Mouse (Mus musculus) limb, embryonic 11.5 days (tissue): ENCODE measurements at regions not wholly inside any gene's neighbourhood (a gene's known extent, or its start where the extent isn't known, plus 50 kb on each side); places are given as distances from the start of the nearest gene placed in this dataset.
"Not testable (repeated sequence)": the region's sequence is repeated elsewhere in the genome, so short reads cannot be mapped to it uniquely, and the experiment has no call there.

Experiments used
- ATAC-seq: fragments of 200-750 bp; cut with Nextera tagmentation; 2 replicates; pipeline ENCODE4 v1.8.0; 2017; ENCODE audit warnings: low read depth; ENCODE audit not compliant: insufficient number of reproducible peaks, low FRiP score, low TSS enrichment
- DNase-seq: peaks from one replicate; pipeline ENCODE4 v3.0.0-alpha.2; 2015; ENCODE audit warnings: low spot score
- H3K27ac ChIP-seq: fragments of 300-500 bp; sonication (generic); replicated peaks from 2 replicates; pipeline ENCODE4 v1.5.1; 2014; ENCODE audit warnings: low read depth, mild to moderate bottlenecking, low read length
- H3K27me3 ChIP-seq: fragments of 300-500 bp; sonication (generic); 2 replicates; pipeline ENCODE4 v1.6.1; 2014; ENCODE audit warnings: mild to moderate bottlenecking, low read length, mixed read lengths; ENCODE audit not compliant: control insufficient read depth, insufficient read depth
- H3K36me3 ChIP-seq: fragments of 300-500 bp; sonication (generic); 2 replicates; pipeline ENCODE4 v1.6.1; 2014; ENCODE audit warnings: mild to moderate bottlenecking, low read length, moderate library complexity, mixed read lengths; ENCODE audit not compliant: control insufficient read depth, insufficient read depth
- H3K4me1 ChIP-seq: fragments of 300-500 bp; sonication (generic); 2 replicates; pipeline ENCODE4 v1.6.1; 2014; ENCODE audit warnings: low read length, mixed read lengths; ENCODE audit not compliant: control insufficient read depth, insufficient read depth
- H3K4me2 ChIP-seq: fragments of 300-500 bp; sonication (generic); 2 replicates; pipeline ENCODE4 v1.6.1; 2014; ENCODE audit warnings: low read depth, mild to moderate bottlenecking, moderate library complexity; ENCODE audit not compliant: severe bottlenecking
- H3K4me3 ChIP-seq: fragments of 300-500 bp; sonication (generic); 2 replicates; pipeline ENCODE4 v1.5.1; 2014; ENCODE audit warnings: low read depth, low read length
- H3K9ac ChIP-seq: fragments of 300-500 bp; sonication (generic); 2 replicates; pipeline ENCODE4 v1.6.1; 2014; ENCODE audit warnings: mild to moderate bottlenecking, low read length
- H3K9me3 ChIP-seq: fragments of 300-500 bp; sonication (generic); 2 replicates; pipeline ENCODE4 v1.6.1; 2016; ENCODE audit warnings: low read length; ENCODE audit not compliant: control insufficient read depth
- WGBS: fragments of 180-500 bp; shearing (Covaris S2); extraction: QIAGEN DNeasy Blood & Tissue Kit; methylation state at CpG from one replicate; pipeline ENCODE4 v1.1.7; 2014; 5-methylcytosine and 5-hydroxymethylcytosine counted together

DNA sequence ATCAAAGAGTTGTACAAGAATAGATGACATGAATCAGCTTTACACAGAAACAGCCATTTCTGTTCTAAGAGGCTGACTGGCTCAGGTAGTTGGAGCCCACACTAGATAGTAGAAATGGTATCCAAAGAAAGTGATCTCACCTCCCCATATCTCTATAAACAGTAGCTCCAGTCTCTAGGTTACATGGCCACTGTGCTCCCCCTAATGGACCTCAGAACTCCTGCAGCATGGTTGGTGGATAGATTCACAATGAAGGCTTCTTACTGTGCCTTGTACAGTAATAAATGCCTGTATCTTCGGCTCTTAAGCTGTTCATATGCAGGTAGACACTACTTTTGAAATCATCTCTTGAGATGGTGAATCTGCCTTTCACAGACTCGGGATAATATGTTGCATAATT lies 862.5 kb downstream of the Adam6a start:
- H3K36me3 ChIP-seq: no peaks in the 10 kb centered on the region
- WGBS: 59% methylated on average over 2 of the region's 2 CpGs

DNA sequence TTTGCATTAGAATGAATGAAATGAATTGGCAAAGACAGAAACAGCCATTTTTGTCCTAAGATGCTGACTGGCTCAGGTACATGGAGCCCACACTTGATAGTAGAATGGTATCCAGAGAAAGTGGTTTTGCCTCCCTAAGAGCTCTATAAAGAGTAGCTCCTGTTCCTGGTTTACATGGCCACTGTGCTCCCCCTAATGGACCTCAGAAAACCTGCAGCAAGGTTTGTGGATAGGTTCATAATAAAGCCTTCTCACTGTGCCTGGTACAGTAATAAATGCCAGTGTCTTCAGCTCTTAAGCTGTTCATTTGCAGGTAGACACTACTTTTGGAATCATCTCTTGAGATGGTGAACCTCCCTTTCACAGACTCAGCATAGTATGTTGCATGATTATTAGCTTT lies 890.8 kb downstream of the Adam6a start:
- ATAC-seq: no peak
- Histone ChIP-seq H3K27ac (no peak overlapping the region), H3K27me3 (no peaks in the 10 kb centered on the region), H3K9ac (no peak overlapping the region), H3K36me3 (no peaks in the 10 kb centered on the region), H3K9me3 (no peaks in the 10 kb centered on the region; the same call in 1 of the 2 replicates), H3K4me1 (no peaks in the 10 kb centered on the region), H3K4me3 (no peak overlapping the region), H3K4me2 (no peak overlapping the region)
- no peak for DNase-seq

More for the DNA sequence above, 862.5 kb downstream of the Adam6a start:
- Histone ChIP-seq H3K4me1 (no peaks in the 10 kb centered on the region), H3K27me3 (no peaks in the 10 kb centered on the region), H3K9ac (no peak overlapping the region), H3K27ac (no peak overlapping the region), H3K9me3 (no peaks in the 10 kb centered on the region), H3K4me3 (no peak overlapping the region), H3K4me2 (no peak overlapping the region)
- DNase-seq: no peak
- ATAC-seq: no peak

DNA sequence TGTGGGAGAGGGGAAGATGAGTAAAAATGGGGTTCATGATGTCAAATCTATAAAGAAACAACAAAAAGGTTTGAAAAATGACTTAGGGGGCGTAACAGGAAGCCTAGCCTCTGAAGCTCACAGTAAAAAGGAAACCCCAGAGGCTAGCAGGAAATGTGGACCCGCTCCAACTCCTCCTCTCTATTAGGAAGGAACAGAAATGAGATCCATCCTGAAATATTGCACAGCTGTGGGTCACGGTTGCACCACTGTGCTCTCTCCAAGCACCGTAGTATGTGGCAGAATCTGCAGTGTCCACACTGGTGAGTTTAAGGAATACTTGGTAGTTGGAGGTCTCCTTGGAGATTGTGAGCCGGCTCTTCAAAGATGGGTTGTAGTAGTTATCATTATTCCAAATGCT lies 918.3 kb downstream of the Adam6a start:
- H3K4me1 ChIP-seq: no peaks in the 10 kb centered on the region
- peaks cover 5% of the 10 kb centered on the region; the same call in 1 of the 2 replicates for H3K9me3 ChIP-seq
- no peak overlapping the region for H3K9ac ChIP-seq
- no peak for ATAC-seq
- no peak overlapping the region for H3K27ac ChIP-seq
- no peak overlapping the region for H3K4me2 ChIP-seq
- H3K4me3 ChIP-seq: no peak overlapping the region
- no peaks in the 10 kb centered on the region for H3K27me3 ChIP-seq
- 83% methylated on average over 5 of the region's 5 CpGs for WGBS
- DNase-seq: no peak
- no peaks in the 10 kb centered on the region for H3K36me3 ChIP-seq

GRCm38 (mm10) chr12:114462566-114462965 lies 918.9 kb downstream of the Adam6a start:
- Histone ChIP-seq H3K4me3 (no peak overlapping the region), H3K36me3 (no peaks in the 10 kb centered on the region), H3K9me3 (peaks cover 5% of the 10 kb centered on the region; the same call in 1 of the 2 replicates), H3K27ac (no peak overlapping the region), H3K4me2 (no peak overlapping the region), H3K4me1 (no peaks in the 10 kb centered on the region), H3K27me3 (no peaks in the 10 kb centered on the region), H3K9ac (no peak overlapping the region)
- ATAC-seq (no peak), DNase-seq (no peak)

DNA sequence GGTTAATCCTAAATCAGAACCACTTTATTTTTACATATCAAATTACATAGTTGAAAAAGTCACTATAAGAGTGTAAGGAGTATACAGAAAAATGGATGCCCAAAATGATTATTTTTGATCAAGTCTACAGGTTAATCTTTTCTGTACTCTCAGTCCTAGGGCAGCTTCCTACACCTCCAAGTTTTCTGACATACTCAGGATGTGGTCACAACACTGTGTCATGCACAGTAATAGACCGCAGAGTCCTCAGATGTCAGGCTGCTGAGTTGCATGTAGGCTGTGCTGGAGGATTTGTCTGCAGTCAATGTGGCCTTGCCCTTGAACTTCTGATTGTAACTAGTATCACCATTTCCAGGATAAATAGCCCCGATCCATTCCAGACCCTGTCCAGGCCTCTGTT lies 925.1 kb downstream of the Adam6a start:
- Histone ChIP-seq H3K4me1 (no peaks in the 10 kb centered on the region), H3K27me3 (no peaks in the 10 kb centered on the region), H3K4me3 (no peak overlapping the region), H3K9me3 (no peaks in the 10 kb centered on the region), H3K27ac (no peak overlapping the region), H3K36me3 (no peaks in the 10 kb centered on the region), H3K9ac (no peak overlapping the region), H3K4me2 (no peak overlapping the region)
- no peak for ATAC-seq
- 87% methylated on average over 2 of the region's 2 CpGs for WGBS
- DNase-seq: no peak

DNA sequence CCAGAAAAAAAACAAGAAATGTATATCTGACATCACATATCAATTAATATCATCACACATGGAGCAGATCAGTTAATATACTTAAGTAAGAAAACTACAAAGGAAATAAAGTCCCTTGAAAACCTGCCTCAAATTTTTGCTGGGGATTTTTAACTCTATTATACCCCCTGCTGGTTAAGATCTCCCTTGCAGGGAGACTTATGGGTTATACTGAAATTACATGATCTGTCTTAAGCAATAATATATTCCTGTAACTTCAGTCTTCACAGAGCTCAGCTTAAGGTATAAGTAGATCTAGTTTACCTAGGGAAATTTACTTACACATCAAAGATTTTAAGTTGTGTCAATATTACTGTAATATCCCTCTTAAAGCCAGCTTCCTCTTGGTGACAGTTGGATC lies 929.0 kb downstream of the Adam6a start:
- not testable (repeated sequence) for H3K4me3 ChIP-seq, H3K27ac ChIP-seq, H3K9me3 ChIP-seq, H3K4me1 ChIP-seq, H3K36me3 ChIP-seq, H3K27me3 ChIP-seq, H3K9ac ChIP-seq, DNase-seq, H3K4me2 ChIP-seq, ATAC-seq

DNA sequence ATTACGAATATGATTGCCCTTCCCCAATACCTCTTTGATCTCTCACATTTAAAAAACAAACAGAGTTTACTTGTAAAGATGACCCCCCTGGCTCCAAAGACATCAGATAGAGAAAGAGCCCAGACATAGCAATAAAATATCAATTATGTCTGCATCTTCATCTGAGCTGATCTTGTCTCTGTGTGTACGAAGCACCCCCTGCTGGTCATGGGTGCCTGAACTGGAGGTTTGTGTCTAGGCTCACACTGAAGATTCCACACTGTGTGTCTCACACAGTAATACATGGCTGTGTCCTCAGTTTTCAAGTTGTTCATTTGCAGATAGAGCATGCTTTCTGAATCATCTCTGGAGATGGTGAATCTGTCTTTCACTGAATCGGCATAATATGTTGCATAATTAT lies 935.0 kb downstream of the Adam6a start:
- WGBS: 80% methylated on average over 3 of the region's 3 CpGs
- no peak overlapping the region for H3K4me2 ChIP-seq
- H3K4me1 ChIP-seq: no peaks in the 10 kb centered on the region
- no peak overlapping the region for H3K27ac ChIP-seq
- H3K9me3 ChIP-seq: no peaks in the 10 kb centered on the region
- H3K4me3 ChIP-seq: no peak overlapping the region
- H3K27me3 ChIP-seq: no peaks in the 10 kb centered on the region
- H3K36me3 ChIP-seq: no peaks in the 10 kb centered on the region
- no peak overlapping the region for H3K9ac ChIP-seq
- no peak for ATAC-seq
- DNase-seq: no peak

- H3K4me1 ChIP-seq, ATAC-seq, H3K9ac ChIP-seq, DNase-seq, H3K36me3 ChIP-seq, H3K4me3 ChIP-seq, H3K27me3 ChIP-seq, H3K27ac ChIP-seq, H3K4me2 ChIP-seq, H3K9me3 ChIP-seq: not testable (repeated sequence)
- WGBS: 69% methylated on average over 2 of the region's 2 CpGs
These were observed 949.9 kb downstream of the Adam6a start for GRCm38 (mm10) chr12:114493500-114494031.

GRCm38 (mm10) chr12:114495741-114496140 lies 952.0 kb downstream of the Adam6a start:
- H3K27ac ChIP-seq: no peak overlapping the region
- no peak overlapping the region for H3K4me2 ChIP-seq
- no peaks in the 10 kb centered on the region for H3K27me3 ChIP-seq
- ATAC-seq (no peak), DNase-seq (no peak)
- no peak overlapping the region for H3K9ac ChIP-seq
- H3K36me3 ChIP-seq: no peaks in the 10 kb centered on the region
- 51% methylated on average over 2 of the region's 2 CpGs for WGBS
- H3K9me3 ChIP-seq: no peaks in the 10 kb centered on the region
- H3K4me3 ChIP-seq: no peak overlapping the region
- no peaks in the 10 kb centered on the region for H3K4me1 ChIP-seq
